Mouse (Mus musculus): Measurements from ENCODE around the gene A430033K04Rik. TPM values are rescaled to one million over a fixed set of nuclear protein-coding genes. Genes with fewer than 3 reads are reported as not detected.
A peak's percentile ranks its signal among the peaks of the same experiment; 100 is the strongest.

A430033K04Rik gene
- polyA plus RNA-seq, 1 experiment from 2014 or later: 4.4 TPM

DNA sequence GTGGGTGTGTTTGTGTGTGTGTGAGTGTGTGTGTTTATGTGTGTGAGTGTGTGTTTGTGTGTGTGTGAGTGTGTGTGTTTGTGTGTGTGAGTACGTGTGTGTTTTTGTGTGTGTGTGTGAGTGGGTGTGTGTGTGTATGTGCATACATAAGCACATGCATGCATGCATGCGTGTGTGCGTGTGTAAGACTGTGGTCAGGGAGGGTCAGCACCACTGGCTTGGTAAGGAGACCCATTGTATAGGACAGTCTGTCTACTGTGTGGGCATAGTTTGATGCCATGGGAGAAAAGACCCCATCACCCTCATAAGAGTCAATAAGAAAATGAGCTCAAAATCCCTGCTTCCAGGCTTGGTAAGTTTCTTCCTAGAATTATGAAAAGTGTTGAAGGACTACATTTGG lies 34.7 kb downstream of the A430033K04Rik start:
- H3K36me3 ChIP-seq (ENCODE audit: insufficient read depth, low read length): no peaks in the 10 kb centered on the region

GRCm38 (mm10) chr5:138657854-138658253 lies 35.2 kb downstream of the A430033K04Rik start:
- Histone ChIP-seq H3K36me3 (ENCODE audit: insufficient read depth, low read length) (no peaks in the 10 kb centered on the region), H3K4me3 (ENCODE audit: low read depth, low read length) (no peak overlapping the region), H3K9me3 (ENCODE audit: low read length) (no peaks in the 10 kb centered on the region), H3K27me3 (replicated peaks; ENCODE audit: insufficient read depth, low read length) (no peaks in the 10 kb centered on the region), H3K9ac (replicated peaks; ENCODE audit: low read depth) (no peak overlapping the region), H3K4me1 (ENCODE audit: insufficient read depth, low read depth, low read length) (no peaks in the 10 kb centered on the region), H3K27ac (ENCODE audit: low read length) (no peak overlapping the region), H3K4me2 (replicated peaks; ENCODE audit: low read depth, low read length) (no peak overlapping the region)
- TF ChIP-seq CTCF (IDR thresholded peaks at IDR 0.05): peak; percentile 83
- TF ChIP-seq EP300 (IDR thresholded peaks at IDR 0.05): no peak
- 19% methylated on average over 6 of the region's 6 CpGs for WGBS
- ATAC-seq (peak; percentile 73), DNase-seq (ENCODE audit: low spot score) (peak; percentile 84)

More for the DNA sequence above, 34.7 kb downstream of the A430033K04Rik start:
- Histone ChIP-seq H3K4me3 (ENCODE audit: low read depth, low read length) (no peak overlapping the region), H3K9me3 (ENCODE audit: low read length) (no peaks in the 10 kb centered on the region), H3K9ac (replicated peaks; ENCODE audit: low read depth) (no peak overlapping the region), H3K27ac (ENCODE audit: low read length) (no peak overlapping the region), H3K27me3 (replicated peaks; ENCODE audit: insufficient read depth, low read length) (no peaks in the 10 kb centered on the region), H3K4me1 (ENCODE audit: insufficient read depth, low read depth, low read length) (no peaks in the 10 kb centered on the region), H3K4me2 (replicated peaks; ENCODE audit: low read depth, low read length) (no peak overlapping the region)
- no peak for DNase-seq (ENCODE audit: low spot score)
- WGBS: 82% methylated on average over 3 of the region's 3 CpGs
- ATAC-seq: no peak
- TF ChIP-seq EP300 (IDR thresholded peaks at IDR 0.05) (no peak), CTCF (IDR thresholded peaks at IDR 0.05) (no peak)

- no peak for TF ChIP-seq EP300 (IDR thresholded peaks at IDR 0.05)
- TF ChIP-seq CTCF (IDR thresholded peaks at IDR 0.05): peak; percentile 92
- no peak overlapping the region for H3K4me3 ChIP-seq (ENCODE audit: low read depth, low read length)
- DNase-seq (ENCODE audit: low spot score) (peak; percentile 74), ATAC-seq (no peak)
- WGBS: 9% methylated on average over 5 of the region's 5 CpGs
- H3K9me3 ChIP-seq (ENCODE audit: low read length): no peaks in the 10 kb centered on the region
- no peaks in the 10 kb centered on the region for H3K27me3 ChIP-seq (replicated peaks; ENCODE audit: insufficient read depth, low read length)
- H3K27ac ChIP-seq (ENCODE audit: low read length): no peak overlapping the region
- H3K4me2 ChIP-seq (replicated peaks; ENCODE audit: low read depth, low read length): no peak overlapping the region
- H3K9ac ChIP-seq (replicated peaks; ENCODE audit: low read depth): no peak overlapping the region
- no peaks in the 10 kb centered on the region for H3K4me1 ChIP-seq (ENCODE audit: insufficient read depth, low read depth, low read length)
- H3K36me3 ChIP-seq (ENCODE audit: insufficient read depth, low read length): no peaks in the 10 kb centered on the region
Measured at GRCm38 (mm10) chr5:138658922-138659321, 36.3 kb downstream of the A430033K04Rik start.

- H3K27ac ChIP-seq (ENCODE audit: low read length): no peak overlapping the region
- DNase-seq (ENCODE audit: low spot score) (peak; percentile 19), ATAC-seq (peak; percentile 33; the same call in 1 of the 2 replicates)
- H3K9me3 ChIP-seq (ENCODE audit: low read length): no peaks in the 10 kb centered on the region
- H3K36me3 ChIP-seq (ENCODE audit: insufficient read depth, low read length): no peaks in the 10 kb centered on the region
- H3K4me3 ChIP-seq (ENCODE audit: low read depth, low read length): no peak overlapping the region
- TF ChIP-seq CTCF (IDR thresholded peaks at IDR 0.05) (no peak), EP300 (IDR thresholded peaks at IDR 0.05) (no peak)
- H3K4me1 ChIP-seq (ENCODE audit: insufficient read depth, low read depth, low read length): no peaks in the 10 kb centered on the region
- no peak overlapping the region for H3K9ac ChIP-seq (replicated peaks; ENCODE audit: low read depth)
- H3K27me3 ChIP-seq (replicated peaks; ENCODE audit: insufficient read depth, low read length): no peaks in the 10 kb centered on the region
- no peak overlapping the region for H3K4me2 ChIP-seq (replicated peaks; ENCODE audit: low read depth, low read length)
- 46% methylated on average over 8 of the region's 8 CpGs for WGBS
Measured at GRCm38 (mm10) chr5:138683023-138683766, 60.5 kb downstream of the A430033K04Rik start.

DNA sequence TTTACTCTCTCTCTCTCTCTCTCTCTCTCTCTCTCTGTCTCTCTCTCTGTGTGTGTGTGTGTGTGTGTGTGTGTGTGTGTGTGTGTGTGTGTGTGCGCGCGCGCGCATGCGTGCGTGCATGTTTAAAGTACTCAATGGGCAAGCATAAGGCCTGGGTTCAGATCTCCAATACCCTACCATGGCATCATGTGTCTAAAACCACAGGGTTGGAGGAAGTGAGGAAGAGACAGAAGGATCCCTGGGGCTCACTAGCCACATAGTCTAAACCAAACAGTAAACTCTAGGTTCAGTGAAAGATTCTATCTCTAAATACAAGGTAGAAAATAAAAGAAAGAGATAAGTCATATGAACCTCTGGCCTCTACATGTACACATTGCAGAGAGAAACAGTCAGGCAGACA lies 61.2 kb downstream of the A430033K04Rik start:
- Histone ChIP-seq H3K9ac (replicated peaks; ENCODE audit: low read depth) (no peak overlapping the region), H3K4me3 (ENCODE audit: low read depth, low read length) (no peak overlapping the region), H3K36me3 (ENCODE audit: insufficient read depth, low read length) (no peaks in the 10 kb centered on the region), H3K4me1 (ENCODE audit: insufficient read depth, low read depth, low read length) (no peaks in the 10 kb centered on the region), H3K9me3 (ENCODE audit: low read length) (no peaks in the 10 kb centered on the region), H3K27ac (ENCODE audit: low read length) (no peak overlapping the region), H3K4me2 (replicated peaks; ENCODE audit: low read depth, low read length) (no peak overlapping the region), H3K27me3 (replicated peaks; ENCODE audit: insufficient read depth, low read length) (no peaks in the 10 kb centered on the region)
- no peak for ATAC-seq
- TF ChIP-seq CTCF (IDR thresholded peaks at IDR 0.05) (no peak), EP300 (IDR thresholded peaks at IDR 0.05) (no peak)
- 95% methylated on average over 7 of the region's 7 CpGs for WGBS
- DNase-seq (ENCODE audit: low spot score): no peak

DNA sequence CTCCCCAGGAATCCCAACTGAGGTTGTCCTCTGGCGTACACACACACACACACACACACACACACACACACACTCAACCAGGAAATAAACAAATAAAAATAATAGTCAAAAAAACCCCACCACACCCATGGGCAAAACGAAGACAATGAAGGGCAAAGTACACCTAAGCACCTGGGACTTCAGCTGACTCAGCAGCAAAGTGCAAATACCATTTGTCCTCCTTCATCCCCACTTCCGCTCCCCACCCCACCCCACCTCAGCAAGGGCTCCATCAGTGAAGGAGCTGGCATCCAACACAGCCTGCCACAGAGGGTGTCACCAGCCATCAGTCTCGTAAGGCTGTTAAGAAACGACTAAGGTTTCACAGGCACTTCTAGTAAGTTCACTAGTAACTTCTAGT lies 64.8 kb downstream of the A430033K04Rik start:
- H3K9me3 ChIP-seq (ENCODE audit: low read length): no peaks in the 10 kb centered on the region
- ATAC-seq (no peak), DNase-seq (ENCODE audit: low spot score) (no peak)
- H3K4me2 ChIP-seq (replicated peaks; ENCODE audit: low read depth, low read length): no peak overlapping the region
- H3K9ac ChIP-seq (replicated peaks; ENCODE audit: low read depth): no peak overlapping the region
- no peak overlapping the region for H3K4me3 ChIP-seq (ENCODE audit: low read depth, low read length)
- TF ChIP-seq EP300 (IDR thresholded peaks at IDR 0.05) (no peak), CTCF (IDR thresholded peaks at IDR 0.05) (no peak)
- H3K27ac ChIP-seq (ENCODE audit: low read length): no peak overlapping the region
- H3K36me3 ChIP-seq (ENCODE audit: insufficient read depth, low read length): no peaks in the 10 kb centered on the region
- H3K4me1 ChIP-seq (ENCODE audit: insufficient read depth, low read depth, low read length): no peaks in the 10 kb centered on the region
- 42% methylated on average over 5 of the region's 5 CpGs for WGBS
- H3K27me3 ChIP-seq (replicated peaks; ENCODE audit: insufficient read depth, low read length): no peaks in the 10 kb centered on the region

Data from lung, postnatal 0 days (tissue).